Mouse (Mus musculus) heart, embryonic 11.5 days (tissue): ENCODE data around the gene Arhgap44. TPM values are rescaled to one million over a fixed set of nuclear protein-coding genes. Genes with fewer than 3 reads are reported as not detected.
A peak's percentile ranks its signal among the peaks of the same experiment; 100 is the strongest.

Experiments used
- ATAC-seq: fragments of 200-750 bp; cut with Nextera tagmentation; replicated peaks from 2 replicates; pipeline ENCODE4 v1.8.0; 2017; ENCODE audit warnings: moderate library complexity; ENCODE audit not compliant: insufficient number of reproducible peaks, low FRiP score, low TSS enrichment
- H3K27ac ChIP-seq: fragments of 300-500 bp; sonication (generic); 2 replicates; pipeline ENCODE4 v1.5.1; 2014; ENCODE audit warnings: mild to moderate bottlenecking, low read depth, low read length
- H3K27me3 ChIP-seq: fragments of 300-500 bp; sonication (generic); 2 replicates; pipeline ENCODE4 v1.6.1; 2014; ENCODE audit warnings: mild to moderate bottlenecking, low read length, mixed read lengths; ENCODE audit not compliant: control insufficient read depth, insufficient read depth
- H3K36me3 ChIP-seq: fragments of 300-500 bp; sonication (generic); 2 replicates; pipeline ENCODE4 v1.6.1; 2014; ENCODE audit warnings: mild to moderate bottlenecking, low read length, moderate library complexity, mixed read lengths; ENCODE audit not compliant: control insufficient read depth, insufficient read depth
- H3K4me1 ChIP-seq: fragments of 300-500 bp; sonication (generic); 2 replicates; pipeline ENCODE4 v1.6.1; 2014; ENCODE audit warnings: low read length; ENCODE audit not compliant: control insufficient read depth, insufficient read depth
- H3K4me2 ChIP-seq: fragments of 300-500 bp; sonication (generic); 2 replicates; pipeline ENCODE4 v1.6.1; 2014; ENCODE audit warnings: mild to moderate bottlenecking, moderate library complexity
- H3K4me3 ChIP-seq: fragments of 300-500 bp; sonication (generic); 2 replicates; pipeline ENCODE4 v1.5.1; 2014; ENCODE audit warnings: low read depth, low read length
- H3K9ac ChIP-seq: fragments of 300-500 bp; sonication (generic); 2 replicates; pipeline ENCODE4 v1.6.1; 2014; ENCODE audit warnings: mild to moderate bottlenecking, low read depth, low read length, moderate library complexity
- H3K9me3 ChIP-seq: fragments of 300-500 bp; sonication (generic); replicated peaks from 2 replicates; pipeline ENCODE4 v1.6.1; 2016; ENCODE audit warnings: low read length; ENCODE audit not compliant: control insufficient read depth
- WGBS: fragments of 180-500 bp; shearing (Covaris S2); extraction: QIAGEN DNeasy Blood & Tissue Kit; methylation state at CpG from one replicate; pipeline ENCODE4 v1.1.7; 2014; ENCODE audit not compliant: insufficient replicate concordance; 5-methylcytosine and 5-hydroxymethylcytosine counted together
- polyA plus RNA-seq: library from polyadenylated mRNA; unstranded; fragments of >200 nt; fragmentation: Nextera tagmentation; extraction: Ambion mirVana; gene quantifications from 2 replicates; pipeline ENCODE4 v1.2.1, GENCODE M21; 2014

Arhgap44 gene
- polyA plus RNA-seq, 1 experiment from 2014 or later: 10.1 TPM

GRCm38 (mm10) chr11:65059531-65059930 is 103.2 kb downstream of the Arhgap44 start:
- H3K27me3 ChIP-seq: no peaks in the 10 kb centered on the region
- WGBS: 82% methylated on average over 12 of the region's 12 CpGs
- no peak overlapping the region for H3K27ac ChIP-seq
- no peak overlapping the region for H3K9ac ChIP-seq
- H3K9me3 ChIP-seq: no peaks in the 10 kb centered on the region
- no peak overlapping the region for H3K4me2 ChIP-seq
- no peak overlapping the region for H3K4me3 ChIP-seq
- peaks cover 17% of the 10 kb centered on the region for H3K4me1 ChIP-seq
- no peaks in the 10 kb centered on the region for H3K36me3 ChIP-seq
- no peak for ATAC-seq

GRCm38 (mm10) chr11:65058224-65058908 is 104.4 kb downstream of the Arhgap44 start:
- Histone ChIP-seq H3K27ac (no peak overlapping the region), H3K4me1 (peaks cover 17% of the 10 kb centered on the region), H3K9me3 (no peaks in the 10 kb centered on the region), H3K4me3 (no peak overlapping the region), H3K9ac (no peak overlapping the region), H3K4me2 (no peak overlapping the region), H3K27me3 (no peaks in the 10 kb centered on the region), H3K36me3 (no peaks in the 10 kb centered on the region)
- 58% methylated on average over 7 of the region's 7 CpGs for whole genome bisulfite sequencing
- no peak for ATAC-seq

- WGBS: 18% methylated on average over 7 of the region's 7 CpGs
- H3K36me3 ChIP-seq: no peaks in the 10 kb centered on the region
- H3K4me2 ChIP-seq: peak overlapping the region; percentile 27
- no peaks in the 10 kb centered on the region for H3K27me3 ChIP-seq
- ATAC-seq: peak; percentile 59; the same call in 1 of the 2 replicates
- no peak overlapping the region for H3K9ac ChIP-seq
- no peaks in the 10 kb centered on the region for H3K9me3 ChIP-seq
- peak overlapping the region; percentile 46; the same call in 1 of the 2 replicates for H3K27ac ChIP-seq
- peaks cover 17% of the 10 kb centered on the region for H3K4me1 ChIP-seq
- H3K4me3 ChIP-seq: no peak overlapping the region
These were observed 107.2 kb downstream of the Arhgap44 start for GRCm38 (mm10) chr11:65055596-65055995.

GRCm38 (mm10) chr11:65054216-65054615 is 108.5 kb downstream of the Arhgap44 start:
- no peaks in the 10 kb centered on the region for H3K9me3 ChIP-seq
- H3K36me3 ChIP-seq: no peaks in the 10 kb centered on the region
- H3K4me1 ChIP-seq: peaks cover 17% of the 10 kb centered on the region
- 71% methylated on average over 5 of the region's 5 CpGs for WGBS
- H3K27ac ChIP-seq: no peak overlapping the region
- no peak for ATAC-seq
- no peak overlapping the region for H3K4me2 ChIP-seq
- no peak overlapping the region for H3K9ac ChIP-seq
- no peaks in the 10 kb centered on the region for H3K27me3 ChIP-seq
- no peak overlapping the region for H3K4me3 ChIP-seq

- Histone ChIP-seq H3K9me3 (no peaks in the 10 kb centered on the region), H3K27me3 (no peaks in the 10 kb centered on the region), H3K4me3 (no peak overlapping the region), H3K9ac (no peak overlapping the region), H3K4me2 (no peak overlapping the region), H3K4me1 (peaks cover 5% of the 10 kb centered on the region), H3K27ac (no peak overlapping the region), H3K36me3 (no peaks in the 10 kb centered on the region)
- ATAC-seq: no peak
- WGBS: 81% methylated on average over 5 of the region's 5 CpGs
These were observed 111.9 kb downstream of the Arhgap44 start for GRCm38 (mm10) chr11:65050819-65051218.

- Histone ChIP-seq H3K4me2 (no peak overlapping the region), H3K9ac (no peak overlapping the region), H3K9me3 (no peaks in the 10 kb centered on the region), H3K4me3 (no peak overlapping the region), H3K27me3 (no peaks in the 10 kb centered on the region), H3K4me1 (no peaks in the 10 kb centered on the region), H3K27ac (no peak overlapping the region), H3K36me3 (no peaks in the 10 kb centered on the region)
- ATAC-seq: no peak
- 79% methylated on average over 7 of the region's 7 CpGs for WGBS
These were observed 113.7 kb downstream of the Arhgap44 start for GRCm38 (mm10) chr11:65049090-65049489.

GRCm38 (mm10) chr11:65040556-65040955 is 122.2 kb downstream of the Arhgap44 start:
- Histone ChIP-seq H3K9ac (no peak overlapping the region), H3K4me2 (no peak overlapping the region), H3K27ac (no peak overlapping the region), H3K4me3 (no peak overlapping the region), H3K27me3 (no peaks in the 10 kb centered on the region), H3K4me1 (no peaks in the 10 kb centered on the region), H3K36me3 (no peaks in the 10 kb centered on the region), H3K9me3 (no peaks in the 10 kb centered on the region)
- WGBS: 82% methylated on average over 6 of the region's 6 CpGs
- no peak for ATAC-seq

- H3K36me3 ChIP-seq: no peaks in the 10 kb centered on the region
- no peak overlapping the region for H3K4me2 ChIP-seq
- no peak overlapping the region for H3K4me3 ChIP-seq
- H3K9ac ChIP-seq: no peak overlapping the region
- no peaks in the 10 kb centered on the region for H3K9me3 ChIP-seq
- 65% methylated on average over 12 of the region's 12 CpGs for WGBS
- H3K4me1 ChIP-seq: no peaks in the 10 kb centered on the region
- no peak for ATAC-seq
- H3K27me3 ChIP-seq: no peaks in the 10 kb centered on the region
- no peak overlapping the region for H3K27ac ChIP-seq
These were observed 123.2 kb downstream of the Arhgap44 start for GRCm38 (mm10) chr11:65039517-65040095.

- no peak overlapping the region for H3K27ac ChIP-seq
- 45% methylated on average over 2 of the region's 2 CpGs for WGBS
These were observed 123.8 kb downstream of the Arhgap44 start for GRCm38 (mm10) chr11:65038996-65039395.

More at GRCm38 (mm10) chr11:65038996-65039395, 123.8 kb downstream of the Arhgap44 start:
- Histone ChIP-seq H3K36me3 (no peaks in the 10 kb centered on the region), H3K9me3 (no peaks in the 10 kb centered on the region), H3K4me3 (no peak overlapping the region), H3K4me1 (no peaks in the 10 kb centered on the region), H3K27me3 (no peaks in the 10 kb centered on the region), H3K4me2 (no peak overlapping the region), H3K9ac (no peak overlapping the region)
- no peak for ATAC-seq
